Mouse (Mus musculus) macrophage (primary cell): ENCODE results near the gene Tmem132a. TPM values are rescaled to one million over a fixed set of nuclear protein-coding genes. Genes with fewer than 3 reads are reported as not detected.

Experiments
- H3K27ac ChIP-seq: fragments of 350-480 bp; formaldehyde crosslinking; 2 replicates; pipeline ENCODE4 v1.9.0; 2021
- H3K36me3 ChIP-seq: fragments of 350-480 bp; formaldehyde crosslinking; 2 replicates; pipeline ENCODE4 v1.9.0; 2021; ENCODE audit errors: inconsistent target
- H3K4me3 ChIP-seq: fragments of 350-480 bp; formaldehyde crosslinking; 2 replicates; pipeline ENCODE4 v1.9.0; 2021; ENCODE audit errors: inconsistent target
- H3K79me2 ChIP-seq: fragments of 350-480 bp; formaldehyde crosslinking; 2 replicates; pipeline ENCODE4 v1.9.0; 2021; ENCODE audit errors: inconsistent target
- WGBS: methylation state at CpG from one replicate; pipeline ENCODE4 v1.1.7; 2026; ENCODE audit warnings: inconsistent platforms; ENCODE audit not compliant: missing documents; 5-methylcytosine and 5-hydroxymethylcytosine counted together
- polyA plus RNA-seq: library from polyadenylated mRNA; stranded (reverse); fragments of 250-400 nt; gene quantifications from 3 replicates; pipeline ENCODE4 v1.2.4, GENCODE M21; 2018; ENCODE audit warnings: inconsistent platforms

Tmem132a gene
- polyA plus RNA-seq, 1 experiment from 2014 or later, result 22.3 TPM

GRCm38 (mm10) chr19:10831424-10831823 lies 38.3 kb downstream of the Tmem132a start:
- 12% methylated on average over 4 of the region's 5 CpGs for WGBS
- H3K36me3 ChIP-seq, result no peaks in the 10 kb centered on the region
- H3K79me2 ChIP-seq, result no peaks in the 10 kb centered on the region
- H3K27ac ChIP-seq, result peak overlapping the region; percentile 25
- H3K4me3 ChIP-seq, result no peak overlapping the region

- H3K79me2 ChIP-seq, result no peaks in the 10 kb centered on the region
- WGBS, result 67% methylated on average over 16 of the region's 16 CpGs
- H3K36me3 ChIP-seq, result no peaks in the 10 kb centered on the region
- no peak within 1 kb of the TSS for H3K4me3 ChIP-seq
- H3K27ac ChIP-seq, result no peak within 1 kb of the TSS
Observed at GRCm38 (mm10) chr19:10829436-10830175, 40.1 kb downstream of the Tmem132a start, which contains the start of gene Cd6. Gene Cd6 (minus strand): TSS chr19:10830058.

GRCm38 (mm10) chr19:10828321-10828720 lies 41.4 kb downstream of the Tmem132a start:
- no peaks in the 10 kb centered on the region for H3K36me3 ChIP-seq
- no peaks in the 10 kb centered on the region for H3K79me2 ChIP-seq
- WGBS, result 95% methylated on average over 5 of the region's 5 CpGs
- no peak overlapping the region for H3K27ac ChIP-seq
- no peak overlapping the region for H3K4me3 ChIP-seq

- 86% methylated on average over 7 of the region's 7 CpGs for WGBS
- Histone ChIP-seq H3K36me3 (no peaks in the 10 kb centered on the region), H3K79me2 (no peaks in the 10 kb centered on the region), H3K4me3 (no peak overlapping the region), H3K27ac (no peak overlapping the region)
Observed at GRCm38 (mm10) chr19:10824061-10824460, 45.7 kb downstream of the Tmem132a start.

- Histone ChIP-seq H3K79me2 (no peaks in the 10 kb centered on the region), H3K4me3 (no peak overlapping the region), H3K36me3 (no peaks in the 10 kb centered on the region), H3K27ac (no peak overlapping the region)
- WGBS, result 98% methylated on average over 4 of the region's 4 CpGs
Observed at GRCm38 (mm10) chr19:10822534-10822933, 47.2 kb downstream of the Tmem132a start.

- Histone ChIP-seq H3K4me3 (no peak overlapping the region), H3K36me3 (no peaks in the 10 kb centered on the region), H3K79me2 (no peaks in the 10 kb centered on the region), H3K27ac (no peak overlapping the region)
- 92% methylated on average over 7 of the region's 7 CpGs for WGBS
Observed at GRCm38 (mm10) chr19:10821319-10821718, 48.4 kb downstream of the Tmem132a start.

GRCm38 (mm10) chr19:10818217-10818946 lies 51.4 kb downstream of the Tmem132a start:
- WGBS, result 36% methylated on average over 17 of the region's 17 CpGs
- Histone ChIP-seq H3K79me2 (no peaks in the 10 kb centered on the region), H3K27ac (no peak overlapping the region), H3K36me3 (no peaks in the 10 kb centered on the region), H3K4me3 (no peak overlapping the region)

- whole genome bisulfite sequencing, result 71% methylated on average over 2 of the region's 2 CpGs
Observed at GRCm38 (mm10) chr19:10816462-10816861, 53.3 kb downstream of the Tmem132a start.

GRCm38 (mm10) chr19:10815871-10816270 lies 53.9 kb downstream of the Tmem132a start:
- no peak overlapping the region for H3K27ac ChIP-seq
- WGBS, result 94% methylated on average over 6 of the region's 6 CpGs
- H3K4me3 ChIP-seq, result no peak overlapping the region
- H3K36me3 ChIP-seq, result no peaks in the 10 kb centered on the region
- no peaks in the 10 kb centered on the region for H3K79me2 ChIP-seq

More at GRCm38 (mm10) chr19:10816462-10816861, 53.3 kb downstream of the Tmem132a start:
- Histone ChIP-seq H3K27ac (no peak overlapping the region), H3K36me3 (no peaks in the 10 kb centered on the region), H3K79me2 (no peaks in the 10 kb centered on the region), H3K4me3 (no peak overlapping the region)

GRCm38 (mm10) chr19:10813905-10814304 lies 55.8 kb downstream of the Tmem132a start:
- no peak overlapping the region for H3K4me3 ChIP-seq
- no peak overlapping the region for H3K27ac ChIP-seq
- H3K36me3 ChIP-seq, result no peaks in the 10 kb centered on the region
- 97% methylated on average over 7 of the region's 7 CpGs for WGBS
- no peaks in the 10 kb centered on the region for H3K79me2 ChIP-seq

GRCm38 (mm10) chr19:10813039-10813438 lies 56.7 kb downstream of the Tmem132a start:
- Histone ChIP-seq H3K4me3 (no peak overlapping the region), H3K27ac (no peak overlapping the region), H3K36me3 (no peaks in the 10 kb centered on the region), H3K79me2 (no peaks in the 10 kb centered on the region)
- 98% methylated on average over 5 of the region's 5 CpGs for WGBS

- 77% methylated on average over 6 of the region's 6 CpGs for WGBS
Observed at GRCm38 (mm10) chr19:10811471-10811870, 58.3 kb downstream of the Tmem132a start.

GRCm38 (mm10) chr19:10810176-10810492 lies 59.6 kb downstream of the Tmem132a start:
- 92% methylated on average over 4 of the region's 4 CpGs for whole genome bisulfite sequencing
- Histone ChIP-seq H3K79me2 (no peaks in the 10 kb centered on the region), H3K36me3 (no peaks in the 10 kb centered on the region), H3K4me3 (no peak overlapping the region), H3K27ac (no peak overlapping the region)

More at GRCm38 (mm10) chr19:10811471-10811870, 58.3 kb downstream of the Tmem132a start:
- Histone ChIP-seq H3K79me2 (no peaks in the 10 kb centered on the region), H3K27ac (no peak overlapping the region), H3K4me3 (no peak overlapping the region), H3K36me3 (no peaks in the 10 kb centered on the region)

- 94% methylated on average over 11 of the region's 11 CpGs for WGBS
- Histone ChIP-seq H3K4me3 (no peak overlapping the region), H3K36me3 (no peaks in the 10 kb centered on the region), H3K79me2 (no peaks in the 10 kb centered on the region), H3K27ac (no peak overlapping the region)
Observed at GRCm38 (mm10) chr19:10809428-10810175, 60.1 kb downstream of the Tmem132a start.
